Comparison of ENCODE assay signal across 12 mouse cellular contexts in the genomic region with DNA sequence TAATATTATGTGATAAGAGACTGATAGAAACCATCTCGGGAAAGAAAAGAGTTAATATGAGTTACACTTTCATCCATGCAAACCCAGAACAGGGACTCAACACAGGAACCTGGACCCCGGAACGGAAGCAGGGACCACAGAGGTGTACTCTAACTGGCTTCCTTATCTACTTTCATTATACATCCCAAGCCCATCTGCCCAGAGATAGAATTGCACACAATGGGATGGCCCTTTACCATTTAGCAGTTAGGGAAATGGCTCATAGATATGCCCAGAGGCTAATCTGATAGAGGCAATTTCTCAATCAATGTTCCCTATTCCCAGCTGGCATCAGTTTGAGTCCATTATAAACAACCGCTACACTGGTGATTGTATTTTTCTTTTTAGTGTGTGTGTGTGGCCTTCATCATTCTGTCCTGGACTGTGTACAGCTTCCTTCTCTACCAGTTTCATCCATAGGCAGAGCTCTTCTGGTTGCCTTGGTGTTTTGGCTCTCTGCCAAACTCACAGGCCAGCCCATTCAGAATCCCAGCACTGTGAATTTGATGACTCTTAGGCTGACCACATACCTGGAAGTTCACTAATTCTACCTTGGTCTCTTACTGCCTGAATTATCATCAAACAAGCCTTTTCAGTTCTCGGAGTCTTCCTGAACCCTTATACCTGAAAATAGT.
A peak's percentile ranks its signal among the peaks of the same experiment; 100 is the strongest.
DNase-seq lines count a peak whose midpoint lies in the region; ATAC-seq and TF ChIP-seq lines count a peak whose summit lies in the region.
"Had no signal": no experiment of that assay in that cellular context is flagged by ENCODE, and none has a peak within 500 bp of the region (broad histone marks: within the 10 kb centered on the region; RNA-seq: fewer than 3 reads in every experiment).

No protein-coding gene starts in this region.

- ATAC-seq in forebrain, embryonic 12.5 days (ENCODE audit: low FRiP score): peak; percentile 72; the same call in 1 of the 2 replicates
- ATAC-seq in forebrain, embryonic 16.5 days: no peak
- peak; percentile 56; the same call in 1 of the 2 replicates for ATAC-seq in stomach, embryonic 14.5 days (ENCODE audit: insufficient number of reproducible peaks, insufficient read depth, low FRiP score, low read depth)
- ATAC-seq in stomach, postnatal 0 days (ENCODE audit: low FRiP score, low TSS enrichment): no peak
- peak; percentile 46 for ATAC-seq in midbrain, embryonic 14.5 days (ENCODE audit: low FRiP score, low TSS enrichment)

- no peak for TF ChIP-seq EP300 in stomach, postnatal 0 days (optimal IDR thresholded peaks at IDR 0.05)

- H3K4me2 ChIP-seq in forebrain, embryonic 12.5 days: no peak overlapping the region
- no peak overlapping the region for H3K4me2 ChIP-seq in forebrain, embryonic 16.5 days (ENCODE audit: low read length)
- no peak overlapping the region for H3K4me2 ChIP-seq in stomach, embryonic 14.5 days (replicated peaks; ENCODE audit: low read depth, low read length)
- H3K4me2 ChIP-seq in stomach, postnatal 0 days (replicated peaks; ENCODE audit: low read depth): no peak overlapping the region
- H3K4me2 ChIP-seq in midbrain, embryonic 14.5 days (ENCODE audit: low read length): no peak overlapping the region
- H3K4me2 ChIP-seq: embryonic facial prominence, embryonic 13.5 days had no signal

- H3K4me1 ChIP-seq in forebrain, embryonic 12.5 days: peaks cover 9% of the 10 kb centered on the region
- H3K4me1 ChIP-seq in forebrain, embryonic 16.5 days (replicated peaks; ENCODE audit: control insufficient read depth, insufficient read depth, low read length): peaks cover 4% of the 10 kb centered on the region
- no peaks in the 10 kb centered on the region for H3K4me1 ChIP-seq in stomach, embryonic 14.5 days (ENCODE audit: control insufficient read depth, insufficient read depth, low read length)
- H3K4me1 ChIP-seq in stomach, postnatal 0 days (replicated peaks; ENCODE audit: control insufficient read depth, insufficient read depth): no peaks in the 10 kb centered on the region
- 0 out of 2 replicates have a peak, but pooled peaks cover 4% of the 10 kb centered on the region for H3K4me1 ChIP-seq in midbrain, embryonic 14.5 days (ENCODE audit: control insufficient read depth, insufficient read depth, low read length)
- H3K4me1 ChIP-seq: embryonic facial prominence, embryonic 13.5 days had no signal

- 91% methylated on average over 5 of the region's 5 CpGs for WGBS in forebrain, embryonic 12.5 days
- WGBS in forebrain, embryonic 16.5 days: 82% methylated on average over 5 of the region's 5 CpGs
- WGBS in stomach, embryonic 14.5 days: 86% methylated on average over 5 of the region's 5 CpGs
- 86% methylated on average over 5 of the region's 5 CpGs for WGBS in stomach, postnatal 0 days
- WGBS in midbrain, embryonic 14.5 days: 76% methylated on average over 5 of the region's 5 CpGs

- H3K27ac ChIP-seq in forebrain, embryonic 12.5 days: no peak overlapping the region
- no peak overlapping the region for H3K27ac ChIP-seq in forebrain, embryonic 16.5 days (ENCODE audit: low read length)
- no peak overlapping the region for H3K27ac ChIP-seq in stomach, embryonic 14.5 days (ENCODE audit: low read length)
- H3K27ac ChIP-seq in stomach, postnatal 0 days (replicated peaks): no peak overlapping the region
- no peak overlapping the region for H3K27ac ChIP-seq in midbrain, embryonic 14.5 days (replicated peaks; ENCODE audit: low read depth, low read length)
- H3K27ac ChIP-seq: embryonic facial prominence, embryonic 13.5 days had no signal

- H3K36me3 ChIP-seq in forebrain, embryonic 12.5 days (replicated peaks): no peaks in the 10 kb centered on the region
- H3K36me3 ChIP-seq in forebrain, embryonic 16.5 days (ENCODE audit: control insufficient read depth, insufficient read depth): no peaks in the 10 kb centered on the region
- H3K36me3 ChIP-seq in stomach, embryonic 14.5 days (ENCODE audit: control insufficient read depth, insufficient read depth, low read length): no peaks in the 10 kb centered on the region
- no peaks in the 10 kb centered on the region for H3K36me3 ChIP-seq in stomach, postnatal 0 days (ENCODE audit: control insufficient read depth, insufficient read depth, low read length)
- no peaks in the 10 kb centered on the region for H3K36me3 ChIP-seq in midbrain, embryonic 14.5 days (ENCODE audit: control insufficient read depth, insufficient read depth, low read length)
- H3K36me3 ChIP-seq: embryonic facial prominence, embryonic 13.5 days had no signal

- intact Hi-C loops in heart, postnatal 36 days (cut with DNase I): no loop called here

- no peaks in the 10 kb centered on the region for H3K9me3 ChIP-seq in forebrain, embryonic 12.5 days
- no peaks in the 10 kb centered on the region for H3K9me3 ChIP-seq in forebrain, embryonic 16.5 days (ENCODE audit: control insufficient read depth, low read length)
- H3K9me3 ChIP-seq in stomach, embryonic 14.5 days (ENCODE audit: control insufficient read depth, low read depth, low read length): no peaks in the 10 kb centered on the region
- H3K9me3 ChIP-seq in stomach, postnatal 0 days (ENCODE audit: control insufficient read depth, low read length): no peaks in the 10 kb centered on the region
- no peaks in the 10 kb centered on the region for H3K9me3 ChIP-seq in midbrain, embryonic 14.5 days (ENCODE audit: control insufficient read depth, low read length)
- H3K9me3 ChIP-seq: embryonic facial prominence, embryonic 13.5 days had no signal

- H3K9ac ChIP-seq in forebrain, embryonic 12.5 days: no peak overlapping the region
- H3K9ac ChIP-seq in forebrain, embryonic 16.5 days (replicated peaks; ENCODE audit: low read depth, low read length): no peak overlapping the region
- H3K9ac ChIP-seq in stomach, embryonic 14.5 days (replicated peaks; ENCODE audit: low read depth, low read length): no peak overlapping the region
- no peak overlapping the region for H3K9ac ChIP-seq in stomach, postnatal 0 days (ENCODE audit: low read length)
- no peak overlapping the region for H3K9ac ChIP-seq in midbrain, embryonic 14.5 days (replicated peaks; ENCODE audit: low read length)
- H3K9ac ChIP-seq: embryonic facial prominence, embryonic 13.5 days had no signal

- H3K27me3 ChIP-seq in forebrain, embryonic 12.5 days: no peaks in the 10 kb centered on the region
- no peaks in the 10 kb centered on the region for H3K27me3 ChIP-seq in forebrain, embryonic 16.5 days (replicated peaks; ENCODE audit: control insufficient read depth, insufficient read depth, low read length)
- H3K27me3 ChIP-seq in stomach, embryonic 14.5 days (ENCODE audit: control insufficient read depth, insufficient read depth, low read length): no peaks in the 10 kb centered on the region
- H3K27me3 ChIP-seq in stomach, postnatal 0 days (ENCODE audit: control insufficient read depth, insufficient read depth, low read length): no peaks in the 10 kb centered on the region
- H3K27me3 ChIP-seq in midbrain, embryonic 14.5 days (ENCODE audit: control insufficient read depth, insufficient read depth, low read length): no peaks in the 10 kb centered on the region
- H3K27me3 ChIP-seq: embryonic facial prominence, embryonic 13.5 days had no signal

- no peak overlapping the region for H3K4me3 ChIP-seq in forebrain, embryonic 12.5 days (replicated peaks)
- no peak overlapping the region for H3K4me3 ChIP-seq in forebrain, embryonic 16.5 days (replicated peaks; ENCODE audit: low read length)
- no peak overlapping the region for H3K4me3 ChIP-seq in stomach, embryonic 14.5 days (ENCODE audit: low read depth, low read length)
- H3K4me3 ChIP-seq in stomach, postnatal 0 days (ENCODE audit: low read depth, low read length): no peak overlapping the region
- H3K4me3 ChIP-seq in midbrain, embryonic 14.5 days (replicated peaks; ENCODE audit: low read depth, low read length): no peak overlapping the region
- H3K4me3 ChIP-seq: embryonic facial prominence, embryonic 13.5 days had no signal

- no peak for DNase-seq in stomach, postnatal 0 days (ENCODE audit: low spot score)
- DNase-seq in midbrain, embryonic 14.5 days: peak; percentile 47
- DNase-seq in frontal cortex, postnatal 14 days (ENCODE audit: low spot score in 2 of 2): no peak
- DNase-seq in heart, postnatal 36 days: no peak
- DNase-seq: cerebellum, adult 9-11 months; heart, adult 18-20 months; kidney, adult 11 months; liver had no signal

- no peak for TF ChIP-seq CTCF in stomach, postnatal 0 days (IDR thresholded peaks at IDR 0.05; ENCODE audit: low read depth)

Comparison
In these comparisons a context has a peak if more than half of its experiments do, and no peak if none do; other contexts are left out.
1. ATAC-seq: peak in forebrain, embryonic 12.5 days (single experiment), stomach, embryonic 14.5 days (single experiment) and midbrain, embryonic 14.5 days (single experiment); none in forebrain, embryonic 16.5 days (single experiment) and stomach, postnatal 0 days (single experiment).